Mouse (Mus musculus) kidney, adult 11 months (tissue): Measurements from ENCODE around the gene Ryr2.
"Not testable (repeated sequence)": the region's sequence is repeated elsewhere in the genome, so short reads cannot be mapped to it uniquely, and the experiment has no call there.

Source experiments
- DNase-seq: peaks from one replicate; pipeline ENCODE4 v3.0.0; 2022

Ryr2 gene

DNA sequence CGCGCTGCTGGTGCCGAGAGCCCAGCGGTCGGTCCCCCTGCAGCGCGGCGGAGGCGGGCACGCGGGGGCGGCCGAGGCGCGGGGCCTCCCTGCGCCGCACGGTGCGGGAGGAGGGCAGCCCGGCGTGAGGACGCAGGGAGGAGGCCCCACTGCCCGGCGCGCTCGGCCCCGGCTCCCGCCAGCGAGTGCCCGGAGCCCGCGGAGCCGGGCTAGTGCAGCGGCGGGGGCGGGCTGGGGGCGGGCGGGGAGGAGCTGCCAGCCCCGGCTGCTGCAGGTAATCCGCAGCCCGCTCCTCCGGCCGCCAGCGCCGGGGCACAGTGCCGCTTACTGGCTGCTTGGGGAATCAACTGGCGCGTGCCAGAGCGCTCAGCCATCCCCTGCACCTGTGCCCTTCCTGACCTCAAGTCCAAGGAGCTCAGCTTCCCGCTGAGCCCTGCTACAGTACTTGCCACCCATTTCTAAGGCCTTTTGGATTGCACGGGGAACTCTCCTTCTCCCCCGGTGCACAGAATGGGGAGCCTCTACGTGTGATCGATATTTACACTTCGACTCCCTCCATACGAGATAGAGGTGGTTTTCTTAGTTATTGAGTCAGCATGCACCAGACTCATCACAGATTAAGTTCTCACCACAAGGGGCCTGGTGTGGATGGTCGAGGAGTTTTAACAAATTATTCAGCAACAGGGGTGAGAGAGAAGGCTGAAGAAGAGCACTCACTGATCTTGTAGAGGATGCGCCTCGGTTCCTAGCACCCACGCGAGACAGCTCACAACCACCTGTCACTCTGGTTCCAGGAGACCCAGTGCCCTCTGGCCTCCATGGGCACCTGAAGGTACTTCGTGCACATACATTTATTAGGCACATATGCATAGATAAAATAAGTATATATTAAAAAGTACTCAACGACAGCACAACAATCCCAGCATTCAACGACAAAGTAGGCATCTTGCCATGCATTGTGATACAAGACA, at the start of gene Ryr2:
TSS of gene Ryr2 (minus strand) at position 284 of the 971 bp plus-strand sequence.
- peak; percentile 77 for DNase-seq

- no peak for DNase-seq
These were observed 47.2 kb upstream of the Ryr2 start for GRCm38 (mm10) chr13:12153922-12154321.

DNA sequence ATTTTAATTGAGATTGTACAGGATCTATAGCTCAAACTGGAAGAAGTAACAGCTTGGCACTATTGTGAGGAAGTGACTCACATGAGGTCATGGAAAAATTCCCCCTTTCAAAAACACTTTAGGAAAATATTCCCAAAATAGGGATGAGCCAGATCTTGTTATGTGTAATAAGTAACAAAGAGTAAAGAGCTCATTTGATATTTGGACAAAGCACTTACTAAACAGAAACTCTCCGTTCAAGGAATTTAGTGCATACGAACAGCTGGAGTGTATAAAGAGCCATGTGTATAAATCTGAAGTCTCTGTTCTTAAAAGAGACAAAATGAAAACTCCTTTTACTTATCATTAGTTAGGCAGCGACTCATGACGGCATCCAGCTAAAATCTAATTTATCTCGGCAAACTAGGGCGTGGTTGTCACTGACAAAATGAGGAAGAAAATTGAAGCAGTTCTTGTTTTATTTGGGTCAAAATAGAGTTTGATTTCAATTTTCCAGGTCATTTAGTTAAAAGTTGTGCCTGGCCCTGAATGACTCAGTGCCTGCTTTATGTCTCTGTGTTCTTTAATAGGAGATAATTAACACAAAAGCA, 40.3 kb upstream of the Ryr2 start:
- DNase-seq = no peak

DNA sequence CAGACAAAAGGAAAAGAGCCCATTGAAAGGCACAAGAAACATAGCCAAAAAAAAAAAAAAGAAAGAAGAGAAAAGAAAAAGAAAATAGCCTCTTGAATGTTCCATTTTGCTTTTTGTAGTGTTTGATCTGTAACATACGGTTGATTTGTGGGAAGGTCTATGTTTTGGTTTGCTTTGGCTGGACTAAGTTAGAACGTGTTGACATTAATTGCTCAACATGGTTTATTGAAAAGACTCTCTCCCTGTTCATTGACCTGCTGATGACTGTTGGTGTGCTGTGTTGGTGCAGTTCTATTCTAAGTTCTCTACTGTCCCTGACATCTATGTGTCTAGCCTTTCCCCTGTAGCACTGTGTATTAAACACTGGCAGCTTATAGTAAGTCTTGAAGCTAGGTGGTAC, 39.7 kb upstream of the Ryr2 start:
- DNase-seq = no peak

- no peak for DNase-seq
These were observed 36.6 kb upstream of the Ryr2 start for GRCm38 (mm10) chr13:12143347-12143746.

- DNase-seq = not testable (repeated sequence)
These were observed 29.7 kb upstream of the Ryr2 start for GRCm38 (mm10) chr13:12136461-12136860.

GRCm38 (mm10) chr13:12133549-12133948, 26.8 kb upstream of the Ryr2 start:
- no peak for DNase-seq

DNA sequence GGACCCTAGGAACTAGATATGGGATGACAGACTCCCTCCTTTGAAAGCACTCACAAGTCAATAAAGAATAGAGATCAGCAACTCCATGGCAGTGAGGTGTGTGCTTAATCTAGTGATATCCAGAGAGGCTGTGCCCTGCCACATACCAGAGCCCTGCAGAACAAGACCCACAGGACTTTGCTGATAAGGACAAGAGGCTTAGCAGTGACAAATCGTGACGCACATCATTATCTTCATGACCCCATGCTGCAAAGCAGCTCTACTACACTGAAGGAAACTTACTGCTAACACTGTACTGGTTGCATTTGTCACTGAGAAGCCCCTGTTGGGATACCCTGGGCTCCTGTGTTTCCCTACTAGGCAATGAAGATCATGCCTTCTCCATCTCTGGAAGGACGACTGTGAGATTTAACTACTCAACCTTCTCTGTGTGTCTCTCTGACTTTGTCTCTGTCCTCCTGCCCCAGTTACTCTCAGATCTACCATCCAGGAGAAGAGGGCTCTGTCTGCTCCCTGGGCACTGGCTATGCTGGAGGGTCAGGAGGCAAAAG, 25.5 kb upstream of the Ryr2 start:
- no peak for DNase-seq

GRCm38 (mm10) chr13:12129121-12129520, 22.4 kb upstream of the Ryr2 start:
- no peak for DNase-seq

DNA sequence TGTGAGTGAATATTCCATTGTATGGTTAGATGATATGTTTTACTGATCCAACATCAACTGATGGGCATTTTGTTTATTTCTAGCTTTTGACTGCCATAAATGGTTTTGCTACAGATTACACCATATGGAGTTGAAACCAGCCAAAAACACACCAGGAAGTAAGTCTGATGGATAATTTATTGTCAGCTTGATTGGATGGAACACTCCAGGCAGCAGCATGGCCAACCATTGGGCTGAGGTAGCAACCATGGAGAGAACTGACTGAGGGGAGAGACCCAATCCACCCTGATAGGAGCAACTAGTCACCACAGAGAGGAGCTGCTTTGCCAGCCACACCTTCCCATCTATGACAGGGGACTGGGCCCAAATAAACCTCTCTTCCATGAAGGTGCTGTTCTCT, 19.4 kb upstream of the Ryr2 start:
- no peak for DNase-seq

GRCm38 (mm10) chr13:12124940-12125540, 18.3 kb upstream of the Ryr2 start:
- DNase-seq = peak; percentile 52

GRCm38 (mm10) chr13:12115551-12115950, 8.8 kb upstream of the Ryr2 start:
- no peak for DNase-seq

DNA sequence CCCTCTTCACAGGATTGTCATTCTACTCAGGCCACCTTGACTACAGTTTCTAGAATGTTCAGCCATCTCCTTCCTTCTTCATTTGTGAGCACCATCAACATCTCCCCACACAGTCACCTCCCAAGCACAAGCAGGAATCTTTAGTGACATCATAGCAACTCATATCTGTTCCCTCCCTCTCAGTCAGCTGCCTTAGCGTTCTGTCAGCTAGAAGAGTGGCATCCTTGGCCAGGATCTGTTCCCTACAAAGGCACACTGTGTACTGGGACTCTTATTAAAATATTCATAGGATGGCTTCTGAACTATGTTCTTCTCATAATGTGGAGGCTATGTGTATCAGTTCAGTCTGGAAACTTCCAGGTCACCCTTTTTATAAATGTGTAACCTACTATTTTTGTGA, 8.1 kb upstream of the Ryr2 start:
- no peak for DNase-seq

DNA sequence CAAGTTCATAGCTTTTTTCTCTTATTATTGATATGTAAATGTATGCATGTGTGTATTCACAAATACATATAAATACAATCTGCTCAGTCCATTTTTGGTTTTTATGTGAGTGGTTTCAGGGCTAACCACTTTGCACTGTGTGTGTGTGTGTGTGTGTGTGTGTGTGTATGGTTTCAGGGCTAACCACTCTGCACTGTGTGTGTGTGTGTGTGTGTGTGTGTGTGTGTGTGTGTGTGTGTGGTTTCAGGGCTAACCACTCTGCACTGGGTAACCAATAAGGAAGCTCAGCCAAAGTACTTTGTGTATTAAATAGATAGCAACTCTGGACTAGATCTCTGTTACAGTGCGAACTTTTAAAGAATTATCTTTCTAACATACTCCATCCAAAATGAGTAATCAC, 2.2 kb upstream of the Ryr2 start:
- DNase-seq = no peak

GRCm38 (mm10) chr13:12105830-12106628, 716 bp downstream of the Ryr2 start:
- DNase-seq = no peak

DNA sequence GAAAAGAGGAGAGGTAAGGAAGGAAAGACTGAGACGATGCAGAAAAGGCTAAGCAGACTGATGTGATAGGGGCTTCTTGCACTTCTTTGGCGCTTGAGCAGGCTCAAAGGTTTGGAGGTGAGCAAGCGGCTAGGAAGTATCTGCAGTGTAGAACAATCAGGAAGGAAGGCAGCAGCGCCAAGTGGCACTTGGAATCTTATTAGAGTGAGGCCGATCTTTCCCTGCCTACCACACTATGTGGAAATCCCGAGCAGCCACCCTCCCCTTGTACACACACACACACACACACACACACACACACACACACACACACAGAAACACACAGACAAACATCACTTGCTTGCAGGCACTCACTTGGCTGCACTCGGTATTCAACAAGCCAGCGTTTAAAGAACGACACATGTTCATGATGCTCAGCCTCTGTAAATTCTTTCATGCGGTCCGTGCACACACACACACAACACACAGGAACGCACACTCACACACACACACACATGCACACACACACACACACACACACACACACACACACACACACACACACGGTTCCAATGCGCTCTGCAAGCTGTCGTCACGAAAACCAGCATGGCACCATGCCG, 1.4 kb downstream of the Ryr2 start:
- no peak for DNase-seq

DNA sequence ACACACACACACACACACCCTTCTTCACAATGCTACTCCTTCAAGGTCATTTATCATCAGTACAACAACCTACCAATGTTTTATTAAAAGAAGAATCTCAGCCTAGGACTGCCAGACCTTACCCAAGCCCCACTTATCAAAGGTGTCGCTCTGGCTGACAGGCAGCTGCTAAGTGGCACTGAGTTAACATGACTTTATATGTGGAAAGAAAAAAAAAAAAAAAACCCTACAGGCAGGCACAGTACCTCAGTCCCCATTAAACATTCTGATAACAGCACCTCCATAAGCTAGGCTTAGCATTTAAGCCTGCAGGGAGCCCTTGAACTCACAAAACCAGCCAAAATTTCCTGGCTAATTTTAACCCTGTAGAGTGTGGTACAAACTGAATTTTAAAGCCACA, 2.4 kb downstream of the Ryr2 start:
- DNase-seq = no peak

- DNase-seq = no peak
These were observed 3.7 kb downstream of the Ryr2 start for GRCm38 (mm10) chr13:12103017-12103416.

DNA sequence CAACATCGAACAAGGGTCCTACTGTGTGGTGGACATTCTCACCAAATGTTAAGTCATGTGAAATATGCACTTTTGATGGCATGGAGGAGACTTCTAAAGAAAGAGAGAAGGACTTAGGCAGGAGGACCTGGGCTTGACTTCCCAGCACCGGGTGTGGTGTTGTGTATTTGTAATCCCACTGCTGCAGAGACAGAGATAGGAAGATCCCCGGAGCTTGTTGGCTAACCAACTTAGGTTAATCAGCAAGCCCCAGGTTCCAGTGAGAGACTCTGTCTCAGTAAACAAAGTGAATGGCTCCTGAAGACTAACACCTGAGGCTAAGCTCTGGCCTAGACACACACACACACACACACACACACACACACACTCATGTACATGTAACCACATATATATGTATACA, 7.3 kb downstream of the Ryr2 start:
- no peak for DNase-seq

GRCm38 (mm10) chr13:12098981-12099380, 7.8 kb downstream of the Ryr2 start:
- DNase-seq = no peak

DNA sequence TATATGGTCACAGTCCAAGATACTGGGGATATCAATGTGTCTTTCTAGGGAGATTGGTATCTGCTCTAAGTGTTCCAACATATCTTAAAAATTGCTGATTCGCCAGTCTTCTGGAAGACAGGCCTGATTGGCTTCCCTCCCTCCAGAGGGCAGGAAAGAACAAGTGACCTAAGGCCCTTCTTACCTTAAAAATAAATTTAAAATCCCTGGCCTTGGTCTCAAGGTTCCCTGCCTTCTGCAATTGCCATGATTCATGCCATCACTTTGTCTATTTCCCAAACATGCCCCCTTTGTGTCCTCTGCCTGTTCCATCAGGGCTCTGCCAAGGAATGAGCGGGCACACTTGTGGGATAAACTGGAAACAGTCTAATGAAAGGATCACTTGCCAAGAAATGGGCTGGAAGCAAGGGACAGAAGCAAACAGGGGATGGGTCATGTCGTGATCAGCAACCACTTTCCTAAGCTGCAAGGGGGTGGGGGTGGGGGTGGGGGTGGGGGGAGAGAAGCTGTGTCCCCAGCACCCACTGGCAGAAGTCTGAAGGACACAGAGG, 10.3 kb downstream of the Ryr2 start:
- DNase-seq = no peak

DNA sequence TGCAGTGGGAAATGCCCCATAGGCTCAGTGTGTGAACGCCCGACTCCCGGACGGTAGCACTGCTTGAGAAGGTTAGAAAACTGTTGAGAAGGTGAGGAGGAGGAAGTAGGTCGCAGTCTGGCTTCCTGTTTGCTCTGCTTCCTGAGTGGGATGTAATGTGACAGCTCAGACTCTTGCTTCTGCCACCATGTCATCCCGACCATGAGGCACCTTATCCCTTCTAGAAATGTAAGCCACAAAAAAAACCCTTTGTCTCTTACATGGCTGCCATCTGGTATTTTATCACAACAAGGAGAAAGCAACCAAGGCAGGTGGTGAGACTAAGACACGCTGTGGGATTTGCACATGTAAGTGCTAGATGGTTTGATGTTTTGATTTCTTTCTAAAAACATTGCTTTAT, 12.2 kb downstream of the Ryr2 start:
- DNase-seq = no peak
